Mouse (Mus musculus): Measurements from ENCODE around the gene Jak1. TPM values are rescaled to one million over a fixed set of nuclear protein-coding genes. Genes with fewer than 3 reads are reported as not detected.

Gene Jak1
- polyA plus RNA-seq, 2 experiments, result 19.8 to 38.2 TPM

- H3K4me2 ChIP-seq (ENCODE audit: low read depth), result no peak overlapping the region
- H3K9ac ChIP-seq (replicated peaks), result no peak overlapping the region
- H3K4me1 ChIP-seq (replicated peaks; ENCODE audit: control insufficient read depth in 2 of 2, insufficient read depth in 2 of 2, low read length in 1 of 2), result peaks cover 58 to 62% of the 10 kb centered on the region in 2 experiments
- no peak for DNase-seq (ENCODE audit: low read depth in 3 of 3, low spot score in 3 of 3)
- H3K4me3 ChIP-seq (ENCODE audit: insufficient read depth in 1 of 2, low read depth in 2 of 2, low read length in 2 of 2), result no peak overlapping the region
- no peaks in the 10 kb centered on the region for H3K9me3 ChIP-seq (ENCODE audit: control insufficient read depth, low read length)
- 54% methylated on average over 5 of the region's 5 CpGs for WGBS (ENCODE audit: insufficient replicate concordance)
- TF ChIP-seq EP300 (IDR thresholded peaks at IDR 0.05; ENCODE audit: low read depth) (no peak), CTCF (IDR thresholded peaks at IDR 0.05; ENCODE audit: low read depth) (no peak)
- ATAC-seq (ENCODE audit: insufficient read depth), result no peak
- H3K27me3 ChIP-seq (ENCODE audit: control insufficient read depth, insufficient read depth, low read length), result no peaks in the 10 kb centered on the region
- no peak overlapping the region for H3K27ac ChIP-seq
- H3K36me3 ChIP-seq (replicated peaks; ENCODE audit: control insufficient read depth, insufficient read depth, low read depth), result no peaks in the 10 kb centered on the region
Measured at GRCm38 (mm10) chr4:101240163-101240874, 24.8 kb downstream of the Jak1 start.

- Histone ChIP-seq H3K4me2 (ENCODE audit: low read depth) (peak overlapping the region; percentile 32; the same call in 1 of the 2 replicates), H3K36me3 (replicated peaks; ENCODE audit: control insufficient read depth, insufficient read depth, low read depth) (no peaks in the 10 kb centered on the region), H3K4me3 (ENCODE audit: insufficient read depth in 1 of 2, low read depth in 2 of 2, low read length in 2 of 2) (no peak overlapping the region), H3K27me3 (ENCODE audit: control insufficient read depth, insufficient read depth, low read length) (no peaks in the 10 kb centered on the region), H3K27ac (no peak overlapping the region; the same call in 1 of the 2 replicates), H3K9me3 (ENCODE audit: control insufficient read depth, low read length) (no peaks in the 10 kb centered on the region), H3K9ac (replicated peaks) (no peak overlapping the region), H3K4me1 (replicated peaks; ENCODE audit: control insufficient read depth in 2 of 2, insufficient read depth in 2 of 2, low read length in 1 of 2) (peaks cover 58 to 60% of the 10 kb centered on the region in 2 experiments)
- WGBS (ENCODE audit: insufficient replicate concordance), result 61% methylated on average over 3 of the region's 3 CpGs
- DNase-seq (ENCODE audit: low read depth in 3 of 3, low spot score in 3 of 3) (no peak), ATAC-seq (ENCODE audit: insufficient read depth) (peak; percentile 79)
- TF ChIP-seq CTCF (IDR thresholded peaks at IDR 0.05; ENCODE audit: low read depth), result peak; percentile 14; the same call in 1 of the 2 replicates
- TF ChIP-seq EP300 (IDR thresholded peaks at IDR 0.05; ENCODE audit: low read depth), result no peak
Measured at GRCm38 (mm10) chr4:101239313-101240162, 25.5 kb downstream of the Jak1 start.

GRCm38 (mm10) chr4:101238589-101238988 lies 26.5 kb downstream of the Jak1 start:
- H3K4me2 ChIP-seq (ENCODE audit: low read depth), result 0 out of 2 replicates have a peak overlapping the region, but pooled peaks have one; percentile 6
- H3K27me3 ChIP-seq (ENCODE audit: control insufficient read depth, insufficient read depth, low read length), result no peaks in the 10 kb centered on the region
- WGBS (ENCODE audit: insufficient replicate concordance), result 31% methylated on average over 4 of the region's 4 CpGs
- no peak overlapping the region for H3K9ac ChIP-seq (replicated peaks)
- H3K9me3 ChIP-seq (ENCODE audit: control insufficient read depth, low read length), result no peaks in the 10 kb centered on the region
- TF ChIP-seq CTCF (IDR thresholded peaks at IDR 0.05; ENCODE audit: low read depth) (no peak), EP300 (IDR thresholded peaks at IDR 0.05; ENCODE audit: low read depth) (peak; percentile 58; the same call in 1 of the 2 replicates)
- no peak for DNase-seq (ENCODE audit: low read depth in 3 of 3, low spot score in 3 of 3)
- no peaks in the 10 kb centered on the region for H3K36me3 ChIP-seq (replicated peaks; ENCODE audit: control insufficient read depth, insufficient read depth, low read depth)
- no peak overlapping the region for H3K4me3 ChIP-seq (ENCODE audit: insufficient read depth in 1 of 2, low read depth in 2 of 2, low read length in 2 of 2)
- peak; percentile 34; the same call in 1 of the 2 replicates for ATAC-seq (ENCODE audit: insufficient read depth)
- H3K4me1 ChIP-seq (replicated peaks; ENCODE audit: control insufficient read depth in 2 of 2, insufficient read depth in 2 of 2, low read length in 1 of 2), result peaks cover 59 to 61% of the 10 kb centered on the region in 2 experiments
- peak overlapping the region; percentile 21 for H3K27ac ChIP-seq

- peaks cover 59 to 63% of the 10 kb centered on the region in 2 experiments for H3K4me1 ChIP-seq (replicated peaks; ENCODE audit: control insufficient read depth in 2 of 2, insufficient read depth in 2 of 2, low read length in 1 of 2)
- TF ChIP-seq CTCF (IDR thresholded peaks at IDR 0.05; ENCODE audit: low read depth) (no peak), EP300 (IDR thresholded peaks at IDR 0.05; ENCODE audit: low read depth) (no peak)
- no peaks in the 10 kb centered on the region for H3K36me3 ChIP-seq (replicated peaks; ENCODE audit: control insufficient read depth, insufficient read depth, low read depth)
- no peak overlapping the region for H3K4me3 ChIP-seq (ENCODE audit: insufficient read depth in 1 of 2, low read depth in 2 of 2, low read length in 2 of 2)
- H3K27me3 ChIP-seq (ENCODE audit: control insufficient read depth, insufficient read depth, low read length), result no peaks in the 10 kb centered on the region
- no peak overlapping the region for H3K27ac ChIP-seq
- ATAC-seq (ENCODE audit: insufficient read depth) (no peak), DNase-seq (ENCODE audit: low read depth in 3 of 3, low spot score in 3 of 3) (no peak)
- H3K9ac ChIP-seq (replicated peaks), result no peak overlapping the region
- WGBS (ENCODE audit: insufficient replicate concordance), result 35% methylated on average over 6 of the region's 6 CpGs
- H3K9me3 ChIP-seq (ENCODE audit: control insufficient read depth, low read length), result no peaks in the 10 kb centered on the region
- no peak overlapping the region for H3K4me2 ChIP-seq (ENCODE audit: low read depth)
Measured at GRCm38 (mm10) chr4:101236797-101237196, 28.3 kb downstream of the Jak1 start.

DNA sequence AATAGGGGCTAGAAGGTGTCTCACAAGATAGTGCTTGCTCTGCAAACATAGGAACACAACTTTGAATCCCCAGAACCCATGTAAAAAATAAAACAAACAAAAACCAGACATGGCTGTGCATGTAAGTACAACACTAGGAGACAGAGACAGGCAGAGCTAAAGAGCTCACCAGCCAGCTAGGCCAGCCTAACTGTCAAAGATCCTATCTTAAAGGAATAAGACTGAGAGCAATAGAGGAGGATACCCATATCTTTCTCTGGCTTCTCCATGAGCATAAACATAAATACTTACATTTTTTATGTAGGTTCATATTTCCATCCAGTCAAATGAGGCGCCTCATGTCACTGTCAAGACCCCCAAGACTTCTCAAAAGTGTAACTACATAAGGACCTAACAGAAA lies 29.1 kb downstream of the Jak1 start:
- Histone ChIP-seq H3K9ac (replicated peaks) (no peak overlapping the region), H3K4me1 (replicated peaks; ENCODE audit: control insufficient read depth in 2 of 2, insufficient read depth in 2 of 2, low read length in 1 of 2) (peaks cover 56 to 63% of the 10 kb centered on the region in 2 experiments), H3K27ac (peak overlapping the region; percentile 39), H3K4me3 (ENCODE audit: insufficient read depth in 1 of 2, low read depth in 2 of 2, low read length in 2 of 2) (no peak overlapping the region), H3K36me3 (replicated peaks; ENCODE audit: control insufficient read depth, insufficient read depth, low read depth) (no peaks in the 10 kb centered on the region), H3K9me3 (ENCODE audit: control insufficient read depth, low read length) (no peaks in the 10 kb centered on the region), H3K4me2 (ENCODE audit: low read depth) (no peak overlapping the region), H3K27me3 (ENCODE audit: control insufficient read depth, insufficient read depth, low read length) (no peaks in the 10 kb centered on the region)
- no peak for DNase-seq (ENCODE audit: low read depth in 3 of 3, low spot score in 3 of 3)
- 56% methylated on average over 1 of the region's 1 CpGs for WGBS (ENCODE audit: insufficient replicate concordance)
- TF ChIP-seq EP300 (IDR thresholded peaks at IDR 0.05; ENCODE audit: low read depth), result no peak
- no peak for TF ChIP-seq CTCF (IDR thresholded peaks at IDR 0.05; ENCODE audit: low read depth)
- ATAC-seq (ENCODE audit: insufficient read depth), result no peak
